Mouse (Mus musculus) hindbrain, embryonic 11.5 days (tissue): Measurements from ENCODE around the gene Ank. TPM values are rescaled to one million over a fixed set of nuclear protein-coding genes. Genes with fewer than 3 reads are reported as not detected.
"Not testable (repeated sequence)": the region's sequence is repeated elsewhere in the genome, so short reads cannot be mapped to it uniquely, and the experiment has no call there.

Experiments
- ATAC-seq: fragments of 200-750 bp; cut with Nextera tagmentation; 2 replicates; pipeline ENCODE4 v1.8.0; 2017; ENCODE audit warnings: mild to moderate bottlenecking, moderate TSS enrichment, moderate library complexity; ENCODE audit not compliant: low FRiP score
- DNase-seq: peaks from one replicate; pipeline ENCODE4 v3.0.0-alpha.2; 2015; ENCODE audit warnings: low spot score
- H3K27ac ChIP-seq: fragments of 300-500 bp; sonication (generic); 2 replicates; pipeline ENCODE4 v1.5.1; 2014; ENCODE audit warnings: mild to moderate bottlenecking, low read depth, low read length
- H3K27me3 ChIP-seq: fragments of 300-500 bp; sonication (generic); 2 replicates; pipeline ENCODE4 v1.6.1; 2014; ENCODE audit warnings: mild to moderate bottlenecking, low read length, moderate library complexity, mixed read lengths; ENCODE audit not compliant: control insufficient read depth, insufficient read depth
- H3K36me3 ChIP-seq: fragments of 300-500 bp; sonication (generic); 2 replicates; pipeline ENCODE4 v1.6.1; 2014; ENCODE audit warnings: mild to moderate bottlenecking, low read length, moderate library complexity, mixed read lengths; ENCODE audit not compliant: control insufficient read depth, insufficient read depth
- H3K4me1 ChIP-seq: fragments of 300-500 bp; sonication (generic); replicated peaks from 2 replicates; pipeline ENCODE4 v1.6.1; 2014; ENCODE audit warnings: low read length, mixed read lengths; ENCODE audit not compliant: control insufficient read depth, insufficient read depth
- H3K4me2 ChIP-seq: fragments of 300-500 bp; sonication (generic); replicated peaks from 2 replicates; pipeline ENCODE4 v1.6.1; 2014; ENCODE audit warnings: mild to moderate bottlenecking, low read depth, low read length
- H3K4me3 ChIP-seq: fragments of 300-500 bp; sonication (generic); 2 replicates; pipeline ENCODE4 v1.5.1; 2014; ENCODE audit warnings: low read depth, low read length
- H3K9ac ChIP-seq: fragments of 300-500 bp; sonication (generic); 2 replicates; pipeline ENCODE4 v1.6.1; 2014; ENCODE audit warnings: low read depth, low read length
- H3K9me3 ChIP-seq: fragments of 300-500 bp; sonication (generic); 2 replicates; pipeline ENCODE4 v1.6.1; 2016; ENCODE audit warnings: low read length; ENCODE audit not compliant: control insufficient read depth
- WGBS: fragments of 180-500 bp; shearing (Covaris S2); extraction: QIAGEN DNeasy Blood & Tissue Kit; methylation state at CpG from one replicate; pipeline ENCODE4 v1.1.7; 2014; 5-methylcytosine and 5-hydroxymethylcytosine counted together
- polyA plus RNA-seq: library from polyadenylated mRNA; unstranded; fragments of >200 nt; fragmentation: Nextera tagmentation; extraction: Ambion mirVana; gene quantifications from 2 replicates; pipeline ENCODE4 v1.2.1, GENCODE M21; 2014

Ank gene
- polyA plus RNA-seq, 1 experiment from 2014 or later = 12.1 TPM

- H3K4me2 ChIP-seq = no peak overlapping the region
- H3K27me3 ChIP-seq = no peaks in the 10 kb centered on the region
- H3K4me3 ChIP-seq = no peak overlapping the region
- no peaks in the 10 kb centered on the region for H3K4me1 ChIP-seq
- no peaks in the 10 kb centered on the region for H3K9me3 ChIP-seq
- no peak overlapping the region for H3K9ac ChIP-seq
- 40% methylated on average over 12 of the region's 12 CpGs for WGBS
- no peaks in the 10 kb centered on the region for H3K36me3 ChIP-seq
- DNase-seq (no peak), ATAC-seq (no peak)
- no peak overlapping the region for H3K27ac ChIP-seq
Observed at GRCm38 (mm10) chr15:27461336-27462245, 4.9 kb upstream of the Ank start.

DNA sequence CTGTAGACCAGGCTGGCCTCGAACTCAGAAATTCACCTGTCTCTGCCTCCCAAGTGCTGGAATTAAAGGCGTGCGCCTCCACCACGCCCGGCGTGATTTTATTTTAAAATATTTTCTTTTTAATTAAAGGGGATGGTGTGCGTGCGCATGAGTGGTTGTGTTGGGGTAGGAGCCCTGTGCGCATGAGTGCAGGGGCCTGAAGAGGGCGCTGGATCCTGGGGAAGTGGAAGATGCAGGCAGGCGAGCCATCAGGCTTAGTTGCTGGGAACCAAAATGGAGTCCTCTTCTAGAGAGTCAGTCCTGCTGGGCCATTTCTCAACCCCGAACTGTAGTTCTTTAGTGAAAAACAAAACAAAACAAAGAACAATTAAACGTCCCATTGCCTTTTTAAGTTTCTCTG is 2.6 kb upstream of the Ank start:
- H3K4me2 ChIP-seq = no peak overlapping the region
- no peak overlapping the region for H3K9ac ChIP-seq
- WGBS = 95% methylated on average over 13 of the region's 13 CpGs
- no peaks in the 10 kb centered on the region for H3K4me1 ChIP-seq
- DNase-seq (no peak), ATAC-seq (no peak)
- no peak overlapping the region for H3K4me3 ChIP-seq
- 0 out of 2 replicates have a peak, but pooled peaks cover 2% of the 10 kb centered on the region for H3K27me3 ChIP-seq
- H3K9me3 ChIP-seq = no peaks in the 10 kb centered on the region
- H3K27ac ChIP-seq = no peak overlapping the region
- no peaks in the 10 kb centered on the region for H3K36me3 ChIP-seq

DNA sequence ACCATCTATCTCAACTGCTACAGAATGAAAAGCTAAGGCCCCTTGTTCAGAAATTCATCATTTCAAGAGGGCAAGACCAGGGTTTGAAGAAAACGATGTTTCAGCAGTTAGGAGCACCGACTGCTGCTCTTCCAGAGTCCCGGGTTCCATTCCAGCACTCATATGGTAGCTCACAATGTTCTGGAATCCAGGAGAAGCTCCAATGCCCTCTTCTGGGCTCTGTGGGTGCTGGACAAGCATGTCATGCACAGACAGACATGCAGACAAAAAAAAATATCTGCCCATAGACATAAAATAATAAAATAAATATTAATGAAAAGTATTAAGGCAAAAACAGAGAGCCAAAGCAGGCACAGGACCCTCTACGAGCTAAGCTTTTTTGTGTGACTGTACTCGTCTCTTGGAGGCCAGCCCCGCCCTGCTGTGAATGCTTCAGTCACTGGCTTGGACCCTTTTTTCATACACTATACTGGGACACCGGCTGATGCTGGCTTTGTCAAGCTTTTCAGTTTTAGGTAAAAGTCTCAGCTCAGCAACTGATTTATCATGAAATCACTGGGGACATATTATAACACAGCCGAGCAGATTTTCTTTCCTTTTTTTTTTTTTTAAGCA is 979 bp upstream of the Ank start:
- DNase-seq (peak; percentile 54), ATAC-seq (peak; percentile 39; the same call in 1 of the 2 replicates)
- H3K9me3 ChIP-seq = no peaks in the 10 kb centered on the region
- no peaks in the 10 kb centered on the region for H3K36me3 ChIP-seq
- no peaks in the 10 kb centered on the region for H3K4me1 ChIP-seq
- H3K27ac ChIP-seq = peak overlapping the region; percentile 89
- 19% methylated on average over 8 of the region's 8 CpGs for WGBS
- H3K27me3 ChIP-seq = 0 out of 2 replicates have a peak, but pooled peaks cover 2% of the 10 kb centered on the region
- H3K9ac ChIP-seq = peak overlapping the region; percentile 91
- peak overlapping the region; percentile 76 for H3K4me3 ChIP-seq
- H3K4me2 ChIP-seq = peak overlapping the region; percentile 82

GRCm38 (mm10) chr15:27467081-27467491 is 609 bp downstream of the Ank start:
- H3K36me3 ChIP-seq = no peaks in the 10 kb centered on the region
- H3K4me2 ChIP-seq = peak overlapping the region; percentile 82
- H3K27ac ChIP-seq = peak overlapping the region; percentile 89
- H3K4me3 ChIP-seq = peak overlapping the region; percentile 76
- DNase-seq = no peak
- WGBS = under 1% methylated on average over 25 of the region's 25 CpGs
- 0 out of 2 replicates have a peak, but pooled peaks cover 2% of the 10 kb centered on the region for H3K27me3 ChIP-seq
- H3K4me1 ChIP-seq = no peaks in the 10 kb centered on the region
- H3K9ac ChIP-seq = peak overlapping the region; percentile 91
- peak; percentile 51 for ATAC-seq
- no peaks in the 10 kb centered on the region for H3K9me3 ChIP-seq

DNA sequence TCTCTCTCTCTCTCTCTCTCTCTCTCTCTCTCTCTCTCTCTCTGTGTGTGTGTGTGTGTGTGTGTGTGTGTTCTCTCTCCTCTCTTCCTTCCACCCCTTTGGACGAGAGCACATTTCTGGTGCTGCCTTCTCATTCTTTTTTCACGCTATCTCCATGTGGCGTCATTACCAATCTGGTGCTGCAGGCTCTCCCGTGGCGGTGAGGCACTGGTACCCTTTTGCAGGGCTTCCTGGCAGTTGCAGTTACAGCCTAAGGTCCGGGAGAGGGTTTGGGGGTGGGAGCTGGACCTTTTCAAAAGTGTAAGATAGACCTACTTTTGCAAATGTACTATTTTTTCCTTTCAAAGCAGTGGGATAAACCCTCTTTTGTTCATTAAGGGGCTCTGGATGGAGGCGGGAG is 1.2 kb downstream of the Ank start:
- DNase-seq = peak; percentile 25

DNA sequence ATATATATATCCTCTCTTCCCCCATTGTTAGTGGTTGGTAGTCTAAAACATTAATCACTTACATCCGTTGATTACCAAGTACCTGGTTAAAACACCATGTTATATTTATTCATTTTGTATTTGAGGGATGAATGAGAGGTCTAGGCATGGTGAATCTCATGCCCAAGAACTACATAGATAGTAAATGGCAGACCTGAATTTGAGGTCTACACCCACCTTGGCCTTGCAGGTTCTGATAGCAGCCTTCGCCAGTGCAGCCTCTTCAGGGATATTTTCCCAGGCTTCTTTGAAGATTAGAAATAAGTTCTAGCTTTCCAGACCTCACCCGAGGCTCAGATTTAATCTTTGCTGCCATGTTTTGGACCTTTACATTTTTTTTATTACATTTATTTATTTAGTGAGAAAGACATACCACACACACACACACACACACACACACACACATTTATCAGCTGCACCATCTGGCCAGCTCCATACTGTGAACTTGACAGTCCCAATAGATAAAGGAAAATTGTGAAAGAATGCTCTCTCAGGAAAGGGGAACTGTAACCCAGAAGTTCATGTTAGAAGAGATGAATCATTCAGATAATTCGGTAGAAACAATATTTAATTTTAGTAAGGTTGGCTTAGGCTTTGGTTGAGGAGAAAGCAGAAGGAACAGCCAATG is 2.5 kb downstream of the Ank start:
- Histone ChIP-seq H3K9ac (no peak overlapping the region), H3K4me3 (no peak overlapping the region), H3K9me3 (no peaks in the 10 kb centered on the region), H3K4me1 (no peaks in the 10 kb centered on the region), H3K27me3 (0 out of 2 replicates have a peak, but pooled peaks cover 2% of the 10 kb centered on the region), H3K27ac (no peak overlapping the region), H3K36me3 (no peaks in the 10 kb centered on the region), H3K4me2 (no peak overlapping the region)
- 82% methylated on average over 4 of the region's 4 CpGs for WGBS
- DNase-seq (no peak), ATAC-seq (no peak)

More for the DNA sequence above, 1.2 kb downstream of the Ank start:
- H3K4me3 ChIP-seq = peak overlapping the region; percentile 76
- no peaks in the 10 kb centered on the region for H3K36me3 ChIP-seq
- H3K9ac ChIP-seq = peak overlapping the region; percentile 17; the same call in 1 of the 2 replicates
- no peak overlapping the region for H3K27ac ChIP-seq
- H3K4me1 ChIP-seq = no peaks in the 10 kb centered on the region
- H3K4me2 ChIP-seq = peak overlapping the region; percentile 82
- H3K27me3 ChIP-seq = 0 out of 2 replicates have a peak, but pooled peaks cover 2% of the 10 kb centered on the region
- 9% methylated on average over 7 of the region's 7 CpGs for WGBS
- no peak for ATAC-seq
- H3K9me3 ChIP-seq = no peaks in the 10 kb centered on the region

DNA sequence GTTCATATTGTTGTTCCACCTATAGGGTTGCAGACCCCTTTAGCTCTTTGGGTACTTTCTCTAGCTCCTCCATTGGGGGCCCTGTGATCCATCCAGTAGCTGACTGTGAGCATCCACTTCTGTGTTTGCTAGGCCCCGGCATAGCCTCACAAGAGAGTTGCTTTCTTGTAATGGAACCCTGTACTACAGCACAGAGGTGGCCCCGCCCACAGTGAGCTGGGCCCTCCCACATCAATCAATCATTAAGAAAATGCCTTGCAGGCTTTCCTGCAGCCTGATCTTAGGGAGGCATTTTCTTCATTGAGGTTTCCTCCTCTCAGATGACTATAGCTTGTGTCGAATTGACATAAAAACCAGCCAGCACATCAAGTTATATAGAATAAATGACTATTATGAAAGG is 3.9 kb downstream of the Ank start:
- ATAC-seq, H3K4me1 ChIP-seq, H3K9me3 ChIP-seq, H3K27ac ChIP-seq, H3K36me3 ChIP-seq, H3K27me3 ChIP-seq, DNase-seq, H3K4me3 ChIP-seq, H3K9ac ChIP-seq, H3K4me2 ChIP-seq: not testable (repeated sequence)
- WGBS = 54% methylated on average over 3 of the region's 3 CpGs

DNA sequence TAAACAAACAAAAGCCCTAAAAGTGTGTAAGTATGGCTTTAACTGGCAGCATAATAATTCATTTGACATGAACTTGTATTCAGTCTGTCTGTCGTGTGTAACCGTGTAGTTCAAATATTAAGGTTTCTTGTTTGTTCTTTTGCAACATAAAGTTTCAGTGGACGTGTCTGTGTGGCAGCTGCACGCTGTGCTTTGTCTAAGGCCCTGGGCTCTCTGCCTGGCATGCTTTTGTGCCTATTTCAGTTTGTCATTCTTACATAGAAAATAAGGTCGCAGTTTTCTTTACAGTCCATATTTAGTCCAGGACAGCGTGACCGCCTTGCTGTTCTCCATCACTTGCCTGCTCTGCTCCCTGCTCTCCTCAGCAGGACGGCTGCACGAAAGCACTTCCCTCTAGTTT is 5.8 kb downstream of the Ank start:
- no peak for DNase-seq
- no peak overlapping the region for H3K27ac ChIP-seq
- no peaks in the 10 kb centered on the region for H3K4me1 ChIP-seq
- no peak overlapping the region for H3K4me2 ChIP-seq
- H3K27me3 ChIP-seq = 0 out of 2 replicates have a peak, but pooled peaks cover 2% of the 10 kb centered on the region
- no peaks in the 10 kb centered on the region for H3K9me3 ChIP-seq
- H3K9ac ChIP-seq = peak overlapping the region; percentile 27; the same call in 1 of the 2 replicates
- no peaks in the 10 kb centered on the region for H3K36me3 ChIP-seq
- 56% methylated on average over 9 of the region's 9 CpGs for WGBS
- ATAC-seq = no peak
- H3K4me3 ChIP-seq = no peak overlapping the region
